Mouse (Mus musculus) heart, postnatal 25 days (tissue): ENCODE data around the gene Gm47996. TPM values are rescaled to one million over a fixed set of nuclear protein-coding genes. Genes with fewer than 3 reads are reported as not detected.
"Not testable (repeated sequence)": the region's sequence is repeated elsewhere in the genome, so short reads cannot be mapped to it uniquely, and the experiment has no call there.

Experiments
- DNase-seq: peaks from one replicate; pipeline ENCODE4 v3.0.0; 2022; ENCODE audit warnings: low spot score
- intact Hi-C: fragments of 180-260 bp; cut with DNase I; formaldehyde crosslinking; loops from one replicate; pipeline ENCODE4 v1.15.1; 2025
- total RNA-seq, 2 experiments: library from RNA; stranded (reverse); gene quantifications; 2 replicates each; pipeline ENCODE4 v1.2.3; 2021

The Gm47996 gene
- total RNA-seq = not detected

DNA sequence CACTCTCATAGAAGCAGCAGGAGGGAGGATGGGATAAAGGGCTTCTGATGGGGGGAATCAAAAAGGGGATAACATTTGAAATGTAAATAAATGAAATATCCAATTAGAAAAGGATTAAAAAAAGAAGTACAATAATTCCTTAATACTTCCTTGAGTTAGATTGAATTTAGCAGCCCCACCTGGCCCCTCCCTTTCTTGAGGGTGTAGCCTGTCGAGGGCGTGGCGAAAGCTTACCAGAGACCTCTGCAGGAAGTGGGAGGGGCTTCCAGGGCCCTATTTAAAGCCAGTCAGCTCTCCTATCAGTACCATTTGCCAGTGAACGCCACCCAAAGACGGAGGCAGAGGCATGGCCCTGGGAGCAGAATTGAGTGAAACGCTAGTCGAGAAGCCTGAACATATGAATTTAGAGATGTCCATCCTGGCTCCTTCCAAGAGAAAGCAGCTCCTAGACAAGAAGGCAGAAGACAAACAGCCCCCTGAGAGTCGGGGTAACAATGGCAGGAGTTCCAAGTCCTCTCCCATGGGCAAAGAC, at the start of gene Gm47996:
TSS of gene Gm47996 (plus strand) at position 308 of the 532 bp plus-strand sequence.
- DNase-seq, intact Hi-C loops: not testable (repeated sequence)

DNA sequence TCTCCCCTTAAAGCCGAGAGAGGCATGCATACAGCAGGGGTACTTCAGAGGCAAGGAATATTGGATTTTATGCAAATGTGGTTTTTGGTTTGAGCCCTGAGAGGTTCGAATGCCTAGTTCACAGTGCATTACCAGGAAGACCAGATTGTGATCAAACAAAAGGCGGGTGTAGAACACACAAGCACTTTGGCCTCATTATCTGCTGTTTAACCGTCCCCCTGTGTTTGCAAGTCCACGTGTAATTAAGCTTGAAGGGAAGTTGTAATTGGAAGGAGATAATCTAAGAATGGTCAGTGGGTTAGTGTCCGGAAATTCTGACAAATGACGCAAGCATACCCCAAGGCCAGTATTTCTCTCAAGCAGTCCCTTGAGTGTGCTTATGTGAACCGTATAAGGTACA, 43.9 kb upstream of the Gm47996 start:
- no peak for DNase-seq
- intact Hi-C loops = no loop called here

DNA sequence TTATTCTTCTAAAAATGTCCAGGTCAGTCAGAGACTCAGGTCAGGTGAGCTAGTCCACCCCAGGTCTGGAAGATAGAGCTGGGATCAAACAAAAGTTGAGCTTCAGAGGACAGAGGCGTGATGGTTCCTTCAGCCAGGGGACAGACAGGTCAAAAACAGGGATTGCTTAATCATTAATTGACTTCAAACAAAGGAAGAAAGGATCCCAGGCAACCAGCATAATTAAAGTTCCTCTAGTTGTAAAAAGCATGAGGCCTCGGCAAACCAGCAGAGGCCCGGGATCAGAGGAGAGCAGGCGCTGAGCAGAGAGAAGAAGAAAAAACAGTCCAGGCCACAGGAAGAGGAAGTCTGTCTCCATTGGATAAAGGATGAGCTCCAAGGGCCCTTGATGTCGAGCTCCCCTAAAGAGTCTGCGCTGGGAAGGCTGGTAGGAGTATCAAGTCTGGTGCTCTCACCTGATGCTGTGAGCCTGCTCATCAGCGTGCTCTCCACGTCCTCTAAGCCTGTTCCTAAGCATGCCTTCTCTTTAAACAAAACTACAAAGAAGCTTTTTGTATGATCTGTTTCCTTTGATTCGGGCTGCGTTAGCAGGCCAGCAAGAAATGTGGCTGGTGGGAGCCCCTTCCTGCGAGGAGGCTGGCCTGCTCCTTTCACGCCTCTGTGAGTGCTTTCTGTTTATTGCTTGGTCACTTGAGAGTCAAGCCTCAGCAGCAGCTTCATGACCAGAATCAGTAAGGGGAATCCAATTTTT, 42.5 kb upstream of the Gm47996 start:
- intact Hi-C loops = no loop called here
- DNase-seq = no peak

DNA sequence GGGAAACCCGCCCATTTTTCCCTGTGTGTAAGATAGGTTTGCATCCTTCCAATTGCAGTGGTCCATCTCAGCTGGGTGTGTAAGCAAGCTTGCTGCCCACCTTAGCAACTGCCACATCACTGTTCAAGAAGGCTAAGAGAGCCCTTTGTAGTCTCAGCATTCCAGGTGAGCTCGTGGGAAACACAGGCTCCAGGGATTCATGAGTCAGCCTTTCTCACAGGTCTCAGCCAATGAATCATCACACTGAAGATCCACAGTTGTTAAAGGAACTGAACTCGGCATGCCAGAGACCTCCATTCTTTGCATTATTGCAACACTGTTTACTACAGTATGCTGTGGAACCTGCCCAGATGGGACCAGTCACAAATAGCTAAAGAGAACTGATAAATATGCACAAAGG, 41.3 kb upstream of the Gm47996 start:
- intact Hi-C loops = no loop called here

DNA sequence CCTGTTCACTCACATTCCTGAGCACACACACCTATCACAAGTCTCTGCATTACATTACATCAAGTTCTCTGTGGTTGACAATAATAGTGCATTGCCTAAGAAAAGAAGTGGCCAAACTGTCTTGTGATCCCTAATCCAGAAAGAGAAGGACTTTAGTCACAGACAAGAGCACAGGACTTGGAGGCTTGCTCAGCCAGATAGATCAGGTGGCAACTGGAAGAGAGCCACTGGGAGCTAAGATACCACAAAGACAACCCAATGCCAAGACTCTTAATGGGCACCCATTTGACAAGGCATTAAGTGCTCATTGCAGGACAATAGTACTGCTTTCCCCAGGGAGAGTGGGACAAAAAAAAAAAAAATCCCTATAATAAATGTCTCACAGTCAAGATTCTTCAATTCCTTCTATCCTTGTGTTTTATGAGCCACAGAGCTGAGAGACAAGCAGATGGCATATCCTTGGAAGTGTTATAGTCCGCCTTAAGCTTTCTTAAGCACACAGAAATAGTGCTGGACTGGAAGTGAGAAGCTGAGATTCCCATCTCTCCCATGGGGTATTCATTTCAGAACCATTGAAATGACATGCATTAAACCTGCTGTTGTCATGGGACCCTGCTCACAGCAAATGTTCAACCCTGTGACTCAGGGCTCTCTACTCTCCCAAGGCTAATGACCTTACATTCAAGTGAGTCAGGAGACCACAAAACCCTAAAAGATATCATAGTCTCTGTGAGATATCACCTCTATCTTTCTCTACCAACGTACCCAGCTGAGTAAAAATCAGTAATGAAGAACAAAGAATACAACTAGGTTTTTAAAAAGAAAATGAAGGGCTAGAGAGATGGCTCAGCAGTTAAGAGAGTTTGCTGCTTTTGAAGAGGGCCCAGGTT, 38.1 kb upstream of the Gm47996 start:
- DNase-seq = no peak
- intact Hi-C loops = loop anchor here (2.0 to 5.0 kb wide), 2 partner anchors 70 to 171 kb away; no protein-coding TSS in a partner anchor

More for the DNA sequence above, 41.3 kb upstream of the Gm47996 start:
- DNase-seq = no peak

DNA sequence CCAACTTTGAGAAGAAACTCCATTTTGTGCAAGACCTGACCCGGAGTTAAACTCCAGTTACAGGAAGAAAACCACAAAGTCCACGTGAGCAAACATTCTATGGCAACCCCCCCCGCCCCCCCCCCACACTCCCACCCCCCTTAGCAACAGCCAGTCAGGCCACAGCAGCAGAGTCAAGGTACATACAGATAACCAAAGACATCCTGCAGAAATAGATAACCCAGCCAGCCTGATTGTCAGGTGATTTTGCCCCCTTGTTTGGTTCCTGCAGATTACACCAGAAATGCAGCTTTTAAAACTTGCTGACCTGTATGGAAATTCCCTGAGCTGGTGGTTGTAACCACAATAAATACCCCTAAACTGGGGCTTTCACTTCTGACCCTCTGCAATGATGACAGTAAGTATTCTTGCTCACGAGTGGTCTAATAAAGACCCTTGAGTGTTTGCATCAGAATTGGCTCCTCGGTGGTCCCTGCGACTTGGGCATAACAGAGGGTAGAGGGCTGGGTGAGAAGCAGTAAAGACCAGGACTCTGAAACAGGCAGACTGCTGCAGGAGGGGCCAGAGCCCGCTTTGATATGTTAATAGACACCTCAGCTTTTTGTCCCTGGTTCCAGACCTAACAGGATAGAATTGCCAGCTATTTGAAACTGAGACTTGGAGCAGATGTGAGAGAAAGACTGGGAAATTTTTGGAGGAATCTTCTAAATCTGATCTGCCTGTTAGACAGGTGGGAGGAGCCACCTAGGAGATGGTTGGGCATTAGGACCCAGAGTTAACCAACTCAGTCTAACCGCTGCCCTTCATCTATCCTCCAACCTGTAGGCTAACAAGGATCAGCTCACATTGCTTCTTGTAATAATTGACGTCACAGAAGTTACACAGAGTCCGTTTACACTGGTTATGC, 32.6 kb upstream of the Gm47996 start:
- intact Hi-C loops = no loop called here

DNA sequence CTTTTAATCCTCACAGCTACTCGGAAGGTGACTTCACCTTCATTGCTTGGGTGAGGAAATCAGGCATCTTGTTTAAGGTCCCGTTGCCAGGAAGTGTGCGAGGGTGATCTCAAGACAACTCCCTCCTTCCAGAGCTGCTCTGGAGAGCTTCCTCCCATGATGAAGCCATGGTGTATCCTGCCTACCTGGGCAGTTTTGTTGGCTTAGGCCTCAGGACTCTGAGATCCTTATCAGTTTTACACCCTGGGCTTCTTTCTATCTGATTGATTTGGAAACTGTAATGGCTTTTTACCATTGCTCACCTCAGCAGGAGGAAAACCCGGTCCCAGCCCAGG, 32.0 kb upstream of the Gm47996 start:
- intact Hi-C loops = no loop called here
- DNase-seq = no peak

More for the DNA sequence above, 32.6 kb upstream of the Gm47996 start:
- DNase-seq = no peak

DNA sequence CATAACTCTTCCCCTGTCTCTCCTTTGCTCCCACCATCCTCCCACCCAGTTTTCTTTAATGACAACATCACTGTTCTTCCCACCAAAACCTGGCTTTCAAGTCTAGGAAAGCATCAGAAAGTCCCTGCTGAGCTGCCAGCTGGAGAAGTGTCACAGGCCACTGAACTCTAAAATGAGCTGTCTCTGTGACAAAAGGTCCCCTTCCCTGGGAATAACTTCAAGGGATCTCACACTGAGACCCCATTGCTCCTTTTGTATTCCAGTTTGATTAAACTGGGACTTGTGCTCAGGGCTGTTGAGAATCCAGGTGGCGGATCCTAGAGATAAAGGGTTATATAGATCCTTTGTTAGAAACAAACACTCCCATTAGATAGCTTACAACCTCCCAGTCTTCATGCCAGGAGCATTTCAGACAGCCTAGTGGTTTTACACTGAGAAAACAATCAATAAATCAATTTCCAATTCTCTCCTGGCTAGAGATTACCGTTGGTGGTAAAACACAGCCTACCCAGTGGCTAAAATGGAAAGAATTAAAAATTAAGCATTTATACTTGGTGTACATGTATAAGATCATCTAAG, 31.3 kb upstream of the Gm47996 start:
- intact Hi-C loops = no loop called here

DNA sequence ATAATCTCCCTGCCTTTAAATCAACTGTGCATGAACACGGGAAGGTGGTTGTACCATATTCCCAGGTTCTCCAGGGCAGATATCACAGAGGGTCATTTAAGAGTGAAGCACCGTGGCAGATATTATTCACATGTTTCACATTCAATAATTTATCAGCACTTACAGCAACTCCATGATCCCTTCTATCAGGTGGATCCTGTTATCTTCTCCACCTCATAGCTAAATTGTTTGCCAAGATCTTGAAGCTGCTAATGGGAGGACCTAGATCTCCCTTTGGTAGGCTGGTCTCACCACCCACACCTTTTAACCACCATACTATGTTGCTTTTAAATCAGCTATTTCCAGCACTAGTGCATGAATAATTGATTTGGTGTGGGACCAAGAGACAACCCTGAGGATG, 29.8 kb upstream of the Gm47996 start:
- DNase-seq = no peak
- intact Hi-C loops = no loop called here

More for the DNA sequence above, 31.3 kb upstream of the Gm47996 start:
- no peak for DNase-seq

DNA sequence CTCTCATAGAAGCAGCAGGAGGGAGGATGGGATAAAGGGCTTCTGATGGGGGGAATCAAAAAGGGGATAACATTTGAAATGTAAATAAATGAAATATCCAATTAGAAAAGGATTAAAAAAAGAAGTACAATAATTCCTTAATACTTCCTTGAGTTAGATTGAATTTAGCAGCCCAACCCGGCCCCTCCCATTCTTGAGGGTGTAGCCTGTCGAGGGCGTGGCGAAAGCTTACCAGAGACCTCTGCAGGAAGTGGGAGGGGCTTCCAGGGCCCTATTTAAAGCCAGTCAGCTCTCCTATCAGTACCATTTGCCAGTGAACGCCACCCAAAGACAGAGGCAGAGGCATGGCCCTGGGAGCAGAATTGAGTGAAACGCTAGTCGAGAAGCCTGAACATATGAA, 27.7 kb upstream of the Gm47996 start, which contains the start of gene Gm47985:
TSS of gene Gm47985 (plus strand) at position 272 of the 400 bp plus-strand sequence.
- intact Hi-C loops, DNase-seq: not testable (repeated sequence)

DNA sequence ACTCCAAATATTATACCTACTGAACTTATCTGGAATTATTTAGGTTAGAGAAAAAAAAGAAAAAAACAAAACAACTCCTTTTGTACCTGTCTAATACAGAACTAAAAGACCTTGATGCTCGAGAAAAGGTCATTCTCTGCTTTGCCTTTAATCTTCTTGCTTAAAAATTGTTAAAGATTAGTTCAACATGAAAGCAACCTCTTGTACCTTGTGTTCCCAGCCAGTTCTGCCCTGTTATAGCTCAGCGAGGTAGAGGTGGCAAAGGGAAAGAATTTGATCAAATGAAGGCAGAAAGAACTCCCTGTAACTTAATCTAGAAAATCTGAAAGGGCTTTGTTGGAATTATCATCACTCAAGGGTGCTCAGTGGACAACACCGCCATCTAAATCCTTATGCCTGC, 23.7 kb upstream of the Gm47996 start:
- not testable (repeated sequence) for DNase-seq

DNA sequence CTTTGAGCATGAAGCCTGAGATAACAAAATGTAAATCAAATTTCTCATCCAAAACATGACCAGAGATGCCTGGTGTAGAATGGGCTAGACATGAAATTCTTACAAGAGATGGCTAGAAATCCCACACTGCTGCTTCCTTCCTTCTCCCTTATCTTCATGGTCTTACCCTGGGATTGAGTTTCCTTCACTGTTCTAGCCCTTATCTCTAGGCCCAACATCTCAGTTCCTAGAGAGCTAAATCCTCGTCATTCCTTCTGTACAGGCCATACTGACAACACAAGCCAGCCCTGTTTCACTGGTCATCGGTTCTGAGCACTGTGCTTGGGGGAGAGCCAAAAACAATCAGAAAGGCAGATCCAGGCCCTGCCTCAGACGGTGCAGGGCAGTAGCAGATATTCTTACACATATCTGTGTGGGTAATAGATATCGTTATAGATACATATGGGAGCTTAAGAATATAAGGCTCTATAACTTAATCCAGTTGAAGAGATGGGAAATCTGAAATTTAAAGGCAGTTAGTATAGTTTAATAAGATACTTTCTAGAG, 23.0 kb upstream of the Gm47996 start:
- intact Hi-C loops = not testable (repeated sequence)

More for the DNA sequence above, 23.7 kb upstream of the Gm47996 start:
- intact Hi-C loops = not testable (repeated sequence)

DNA sequence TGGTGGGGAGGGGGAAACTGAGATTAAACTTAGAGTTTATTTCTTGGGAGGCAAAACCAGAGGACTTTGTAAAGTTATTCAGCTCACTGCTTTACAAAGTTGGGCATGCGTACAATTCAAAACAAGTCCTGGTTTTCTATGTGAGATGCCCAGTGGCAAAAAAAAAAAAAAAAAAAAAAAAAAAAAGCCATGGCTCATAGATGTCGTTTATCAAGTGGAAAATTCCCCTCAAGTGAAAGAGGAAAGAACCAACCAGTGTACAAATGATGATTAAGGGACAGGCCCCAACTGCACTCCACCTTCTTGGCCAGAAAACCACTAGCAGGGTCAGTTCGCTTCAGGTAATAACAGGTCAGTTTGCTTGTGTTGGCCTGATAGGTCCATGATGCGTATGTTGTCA, 21.5 kb upstream of the Gm47996 start:
- DNase-seq = no peak
- intact Hi-C loops = no loop called here

More for the DNA sequence above, 23.0 kb upstream of the Gm47996 start:
- not testable (repeated sequence) for DNase-seq

DNA sequence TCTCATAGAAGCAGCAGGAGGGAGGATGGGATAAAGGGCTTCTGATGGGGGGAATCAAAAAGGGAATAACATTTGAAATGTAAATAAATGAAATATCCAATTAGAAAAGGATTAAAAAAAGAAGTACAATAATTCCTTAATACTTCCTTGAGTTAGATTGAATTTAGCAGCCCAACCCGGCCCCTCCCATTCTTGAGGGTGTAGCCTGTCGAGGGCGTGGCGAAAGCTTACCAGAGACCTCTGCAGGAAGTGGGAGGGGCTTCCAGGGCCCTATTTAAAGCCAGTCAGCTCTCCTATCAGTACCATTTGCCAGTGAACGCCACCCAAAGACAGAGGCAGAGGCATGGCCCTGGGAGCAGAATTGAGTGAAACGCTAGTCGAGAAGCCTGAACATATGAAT, 17.9 kb upstream of the Gm47996 start, which contains the start of gene Gm8947:
TSS of gene Gm8947 (plus strand) at position 302 of the 400 bp plus-strand sequence.
- DNase-seq = not testable (repeated sequence)

DNA sequence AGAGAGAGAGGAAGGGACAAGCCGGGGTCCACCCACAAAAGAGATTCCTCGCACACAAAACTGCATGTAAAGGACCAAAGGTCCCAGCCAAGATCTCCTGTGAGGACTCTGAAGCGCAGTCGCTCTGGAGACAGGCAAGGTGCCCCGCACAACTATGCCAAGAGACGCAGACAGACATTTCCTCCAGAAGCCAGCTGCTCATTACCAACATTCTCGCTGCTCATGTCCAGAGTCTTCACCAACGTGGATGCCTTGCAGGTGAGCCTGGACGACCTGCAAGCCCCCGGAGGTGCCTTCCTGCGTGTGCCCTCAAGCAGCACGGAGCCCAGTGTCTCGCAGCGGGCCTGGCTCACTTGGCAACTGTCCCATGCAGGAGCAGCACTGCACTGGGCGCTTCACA, 17.2 kb upstream of the Gm47996 start:
- DNase-seq = not testable (repeated sequence)

More for the DNA sequence above, 17.9 kb upstream of the Gm47996 start, which contains the start of gene Gm8947:
- intact Hi-C loops = not testable (repeated sequence)

DNA sequence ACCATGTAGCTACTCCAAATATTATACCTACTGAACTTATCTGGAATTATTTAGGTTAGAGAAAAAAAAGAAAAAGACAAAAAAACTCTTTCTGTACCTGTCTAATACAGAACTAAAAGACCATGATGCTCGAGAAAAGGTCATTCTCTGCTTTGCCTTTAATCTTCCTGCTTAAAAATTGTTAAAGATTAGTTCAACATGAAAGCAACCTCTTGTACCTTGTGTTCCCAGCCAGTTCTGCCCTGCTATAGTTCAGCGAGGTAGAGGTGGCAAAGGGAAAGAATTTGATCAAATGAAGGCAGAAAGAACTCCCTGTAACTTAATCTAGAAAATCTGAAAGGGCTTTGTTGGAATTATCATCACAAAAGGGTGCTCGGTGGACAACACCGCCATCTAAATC, 13.9 kb upstream of the Gm47996 start:
- DNase-seq, intact Hi-C loops: not testable (repeated sequence)

More for the DNA sequence above, 17.2 kb upstream of the Gm47996 start:
- intact Hi-C loops = not testable (repeated sequence)

DNA sequence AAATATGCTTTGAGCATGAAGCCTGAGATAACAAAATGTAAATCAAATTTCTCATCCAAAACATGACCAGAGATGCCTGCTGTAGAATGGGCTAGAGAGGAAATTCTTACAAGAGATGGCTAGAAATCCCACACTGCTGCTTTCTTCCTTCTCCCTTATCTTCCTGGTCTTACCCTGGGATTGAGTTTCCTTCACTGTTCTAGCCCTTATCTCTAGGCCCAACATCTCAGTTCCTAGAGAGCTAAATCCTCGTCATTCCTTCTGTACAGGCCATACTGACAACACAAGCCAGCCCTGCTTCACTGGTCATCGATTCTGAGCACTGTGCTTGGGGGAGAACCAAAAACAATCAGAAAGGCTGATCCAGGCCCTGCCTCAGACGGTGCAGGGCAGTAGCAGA, 13.2 kb upstream of the Gm47996 start:
- DNase-seq, intact Hi-C loops: not testable (repeated sequence)

DNA sequence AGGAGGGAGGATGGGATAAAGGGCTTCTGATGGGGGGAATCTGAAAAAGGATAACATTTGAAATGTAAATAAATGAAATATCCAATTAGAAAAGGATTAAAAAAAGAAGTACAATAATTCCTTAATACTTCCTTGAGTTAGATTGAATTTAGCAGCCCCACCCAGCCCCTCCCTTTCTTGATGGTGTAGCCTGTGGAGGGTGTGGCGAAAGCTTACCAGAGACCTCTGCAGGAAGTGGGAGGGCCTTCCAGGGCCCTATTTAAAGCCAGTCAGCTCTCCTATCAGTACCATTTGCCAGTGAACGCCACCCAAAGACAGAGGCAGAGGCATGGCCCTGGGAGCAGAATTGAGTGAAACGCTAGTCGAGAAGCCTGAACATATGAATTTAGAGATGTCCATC, 11.8 kb upstream of the Gm47996 start, which contains the start of gene Gm47995:
TSS of gene Gm47995 (plus strand) at position 329 of the 400 bp plus-strand sequence.
- intact Hi-C loops = not testable (repeated sequence)

More for the DNA sequence above, 11.8 kb upstream of the Gm47996 start, which contains the start of gene Gm47995:
- DNase-seq = not testable (repeated sequence)
